Mouse (Mus musculus) C2C12 (cell line): Measurements from ENCODE around the gene Tgif1.

ENCODE experiments used
- CTCF ChIP-seq: IDR thresholded peaks from one replicate; pipeline ENCODE4 v1.5.1; 2011; ENCODE audit not compliant: control insufficient read depth, insufficient read depth, insufficient read length
- MAX ChIP-seq: IDR thresholded peaks from one replicate; pipeline ENCODE4 v1.6.1; 2011; ENCODE audit warnings: mild to moderate bottlenecking, control low read depth
- MYOG ChIP-seq: IDR thresholded peaks from one replicate; pipeline ENCODE4 v1.6.1; 2011; ENCODE audit not compliant: control insufficient read depth, insufficient read length; ENCODE audit errors: extremely low read depth

DNA sequence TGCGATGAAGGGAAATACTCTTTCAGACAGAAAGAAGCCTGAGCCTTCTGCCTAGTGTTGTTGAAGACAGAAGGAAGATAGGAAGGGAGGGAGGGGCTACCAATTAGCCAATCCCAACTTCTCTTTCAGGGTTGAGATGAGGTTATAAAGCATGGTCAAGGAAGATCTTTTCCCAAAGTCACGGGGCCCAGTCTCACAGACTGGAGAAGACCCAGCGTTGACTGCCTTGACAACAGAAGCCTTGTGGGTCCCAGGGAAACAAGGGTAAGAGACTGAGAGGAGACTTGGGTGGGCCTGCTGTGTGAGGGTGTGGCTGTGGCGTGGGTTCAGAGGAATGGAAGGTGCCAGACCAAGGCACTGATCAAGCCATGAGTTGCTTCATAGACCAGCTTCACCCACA, 17.2 kb upstream of the Tgif1 start:
- TF ChIP-seq MYOG = no peak
- no peak for TF ChIP-seq CTCF
- no peak for TF ChIP-seq MAX
